8 mouse cellular contexts compared by ENCODE assay signal in the genomic region with DNA sequence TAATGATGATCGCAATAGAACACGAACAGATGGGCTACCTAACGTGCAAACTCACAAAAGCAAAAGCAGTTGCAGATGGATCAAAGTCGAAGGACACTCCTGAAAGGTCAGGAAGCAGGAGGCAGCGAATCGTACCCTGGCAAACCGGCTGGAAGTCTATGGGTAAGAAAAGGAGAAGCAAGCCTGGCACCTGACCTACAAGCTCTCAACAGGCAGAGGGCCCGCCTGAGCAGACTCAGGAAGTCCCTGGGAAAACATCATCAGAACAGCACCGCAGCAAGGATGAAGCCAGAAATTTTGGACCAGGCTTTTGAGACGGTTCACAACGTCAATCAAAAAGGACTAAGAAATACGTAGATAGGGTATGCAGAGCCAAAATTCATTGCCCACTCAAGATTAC. TPM values are rescaled to one million over a fixed set of nuclear protein-coding genes. Genes with fewer than 3 reads are reported as not detected.
DNase-seq lines count a peak whose midpoint lies in the region; ATAC-seq and TF ChIP-seq lines count a peak whose summit lies in the region.

No protein-coding gene starts in this region.

- H3K4me1 ChIP-seq in E14TG2a.4 (replicated peaks; ENCODE audit: low read depth, low read length), result peaks cover 76% of the 10 kb centered on the region
- H3K4me1 ChIP-seq in bone marrow macrophage, adult 2 months (ENCODE audit: control insufficient read depth, insufficient read depth, low read length), result peaks cover 20% of the 10 kb centered on the region
- peaks cover 20% of the 10 kb centered on the region for H3K4me1 ChIP-seq in forebrain, embryonic 15.5 days
- H3K4me1 ChIP-seq in hindbrain, embryonic 16.5 days (ENCODE audit: control insufficient read depth, insufficient read depth, low read depth, low read length), result peaks cover 4% of the 10 kb centered on the region
- peaks cover 23% of the 10 kb centered on the region for H3K4me1 ChIP-seq in limb, embryonic 10.5 days
- peaks cover 10% of the 10 kb centered on the region for H3K4me1 ChIP-seq in midbrain, embryonic 11.5 days (ENCODE audit: control insufficient read depth, insufficient read depth, low read length)

- TF ChIP-seq CTCF in E14TG2a.4 (conservative IDR thresholded peaks at IDR 0.05; ENCODE audit: low read length), result no peak
- TF ChIP-seq CTCF in bone marrow macrophage, adult 2 months (IDR thresholded peaks at IDR 0.05; ENCODE audit: low read depth, low read length), result no peak

- WGBS in forebrain, embryonic 15.5 days, result 8% methylated on average over 12 of the region's 12 CpGs
- 8% methylated on average over 12 of the region's 12 CpGs for WGBS in hindbrain, embryonic 16.5 days
- WGBS in limb, embryonic 10.5 days, result 7% methylated on average over 12 of the region's 12 CpGs
- WGBS in midbrain, embryonic 11.5 days, result 8% methylated on average over 12 of the region's 12 CpGs

- H3K27me3 ChIP-seq in E14TG2a.4 (ENCODE audit: insufficient read depth, low read length), result peaks cover 34% of the 10 kb centered on the region
- H3K27me3 ChIP-seq in forebrain, embryonic 15.5 days, result peaks cover 5% of the 10 kb centered on the region; the same call in 1 of the 2 replicates
- no peaks in the 10 kb centered on the region; the same call in 1 of the 2 replicates for H3K27me3 ChIP-seq in hindbrain, embryonic 16.5 days (replicated peaks; ENCODE audit: control insufficient read depth, insufficient read depth, low read length)
- H3K27me3 ChIP-seq in limb, embryonic 10.5 days (ENCODE audit: low read depth, poor library complexity, severe bottlenecking), result peaks cover 77% of the 10 kb centered on the region
- H3K27me3 ChIP-seq in midbrain, embryonic 11.5 days (ENCODE audit: control insufficient read depth, insufficient read depth, low read length), result peaks cover 8% of the 10 kb centered on the region; the same call in 1 of the 2 replicates

- no peak for ATAC-seq in forebrain, embryonic 15.5 days (replicated peaks)
- ATAC-seq in hindbrain, embryonic 16.5 days, result no peak
- no peak for ATAC-seq in midbrain, embryonic 11.5 days (ENCODE audit: low FRiP score)

- peaks cover 9% of the 10 kb centered on the region; the same call in 1 of the 2 replicates for H3K36me3 ChIP-seq in E14TG2a.4 (ENCODE audit: insufficient read depth, low read length)
- H3K36me3 ChIP-seq in forebrain, embryonic 15.5 days, result no peaks in the 10 kb centered on the region
- H3K36me3 ChIP-seq in hindbrain, embryonic 16.5 days (ENCODE audit: control insufficient read depth, insufficient read depth, low read length), result no peaks in the 10 kb centered on the region
- H3K36me3 ChIP-seq in limb, embryonic 10.5 days, result no peaks in the 10 kb centered on the region
- H3K36me3 ChIP-seq in midbrain, embryonic 11.5 days (ENCODE audit: control insufficient read depth, insufficient read depth, low read length), result no peaks in the 10 kb centered on the region

- H3K4me2 ChIP-seq in forebrain, embryonic 15.5 days (replicated peaks), result peak overlapping the region; percentile 92
- peak overlapping the region; percentile 91 for H3K4me2 ChIP-seq in hindbrain, embryonic 16.5 days (ENCODE audit: low read length)
- H3K4me2 ChIP-seq in midbrain, embryonic 11.5 days, result peak overlapping the region; percentile 96

- DNase-seq in limb, embryonic 10.5 days (ENCODE audit: low spot score), result peak; percentile 45
- DNase-seq in midbrain, embryonic 11.5 days (ENCODE audit: low spot score, missing footprints), result peak; percentile 90
- peak; percentile 35 for DNase-seq in telencephalon, adult 2 months (ENCODE audit: low read depth, low spot score)
- no peak for DNase-seq in urinary bladder, adult 18-20 months (ENCODE audit: low spot score in 2 of 2)

- no peaks in the 10 kb centered on the region for H3K9me3 ChIP-seq in E14TG2a.4 (ENCODE audit: low read length)
- H3K9me3 ChIP-seq in forebrain, embryonic 15.5 days, result no peaks in the 10 kb centered on the region
- H3K9me3 ChIP-seq in hindbrain, embryonic 16.5 days (ENCODE audit: control insufficient read depth, low read length), result no peaks in the 10 kb centered on the region
- no peaks in the 10 kb centered on the region for H3K9me3 ChIP-seq in limb, embryonic 10.5 days (replicated peaks)
- no peaks in the 10 kb centered on the region for H3K9me3 ChIP-seq in midbrain, embryonic 11.5 days (ENCODE audit: control insufficient read depth, low read length)

- H3K27ac ChIP-seq in bone marrow macrophage, adult 2 months (ENCODE audit: insufficient read depth, low read depth, low read length), result no peak overlapping the region
- H3K27ac ChIP-seq in forebrain, embryonic 15.5 days (replicated peaks), result no peak overlapping the region
- H3K27ac ChIP-seq in hindbrain, embryonic 16.5 days (ENCODE audit: low read depth, low read length), result no peak overlapping the region
- no peak overlapping the region for H3K27ac ChIP-seq in limb, embryonic 10.5 days
- H3K27ac ChIP-seq in midbrain, embryonic 11.5 days (ENCODE audit: low read depth, low read length), result no peak overlapping the region

- H3K4me3 ChIP-seq in E14TG2a.4 (replicated peaks; ENCODE audit: low read length), result peak overlapping the region; percentile 91
- peak overlapping the region; percentile 94 for H3K4me3 ChIP-seq in bone marrow macrophage, adult 2 months (ENCODE audit: insufficient read depth, low read length)
- peak overlapping the region; percentile 62 for H3K4me3 ChIP-seq in forebrain, embryonic 15.5 days
- H3K4me3 ChIP-seq in hindbrain, embryonic 16.5 days (ENCODE audit: low read length), result peak overlapping the region; percentile 64
- H3K4me3 ChIP-seq in limb, embryonic 10.5 days, result peak overlapping the region; percentile 82
- H3K4me3 ChIP-seq in midbrain, embryonic 11.5 days (ENCODE audit: low read depth, low read length), result peak overlapping the region; percentile 75

- peak overlapping the region; percentile 94 for H3K9ac ChIP-seq in forebrain, embryonic 15.5 days (replicated peaks)
- H3K9ac ChIP-seq in hindbrain, embryonic 16.5 days (ENCODE audit: low read depth, low read length), result peak overlapping the region; percentile 89
- H3K9ac ChIP-seq in midbrain, embryonic 11.5 days (ENCODE audit: low read length), result no peak overlapping the region; the same call in 1 of the 2 replicates

- no peak for TF ChIP-seq POLR2A in bone marrow macrophage, adult 2 months (IDR thresholded peaks at IDR 0.05; ENCODE audit: borderline replicate concordance, low read depth, low read length)

RNA-seq across cellular contexts. Expression of gene Dgkh, which starts 1.3 kb away (rescaled TPM):
- polyA plus RNA-seq in bone marrow macrophage, adult 2 months (2012; ENCODE audit: insufficient read depth, insufficient read length, missing spikeins), result 6.6 and 6.8 TPM in 2 replicates
- polyA plus RNA-seq in forebrain, embryonic 15.5 days (2015; fragmentation: Nextera tagmentation; extraction: Ambion mirVana), result 2.6 and 2.8 TPM in 2 replicates
- 2.6 and 2.9 TPM in 2 replicates for polyA plus RNA-seq in hindbrain, embryonic 16.5 days (2015; fragmentation: Nextera tagmentation; extraction: Ambion mirVana)
- polyA plus RNA-seq in limb, embryonic 10.5 days (2016; fragmentation: Nextera tagmentation; extraction: Ambion mirVana), result 0.79 and 0.93 TPM in 2 replicates
- 1.7 and 1.8 TPM in 2 replicates for polyA plus RNA-seq in midbrain, embryonic 11.5 days (2014; fragmentation: Nextera tagmentation; extraction: Ambion mirVana)

Comparison
In these comparisons a context has a peak if more than half of its experiments do, and no peak if none do; other contexts are left out.
1. DNase-seq: peak in limb, embryonic 10.5 days (single experiment), midbrain, embryonic 11.5 days (single experiment) and telencephalon, adult 2 months (single experiment); none in urinary bladder, adult 18-20 months (0 of 2).
2. Peak in every context shown above with its lines, with median percentiles within 50 percentile points of each other: H3K4me3 ChIP-seq and H3K4me2 ChIP-seq.